Mouse (Mus musculus) embryonic facial prominence, embryonic 13.5 days (tissue): ENCODE measurements around the gene Ggt6. TPM values are rescaled to one million over a fixed set of nuclear protein-coding genes. Genes with fewer than 3 reads are reported as not detected.

Source experiments
- microRNA-seq: library from miRNA; unstranded; fragments of <30 nt; microRNA quantifications from one replicate; pipeline ENCODE4, GENCODE M21; 2016
- polyA plus RNA-seq: library from polyadenylated mRNA; unstranded; fragments of >200 nt; fragmentation: Nextera tagmentation; extraction: Ambion mirVana; gene quantifications from 2 replicates; pipeline ENCODE4 v1.2.1, GENCODE M21; 2015

Ggt6 gene
- polyA plus RNA-seq, 1 experiment from 2014 or later = 1.3 TPM

Small RNAs within 50 kb of the gene (microRNA-seq; reads per million reads assigned to microRNA genes)
- not detected for gene Mir6338

Other genes starting within 250 kb of the Ggt6 start
- gene Gm43951, start 228.7 kb upstream of the Ggt6 start, polyA plus RNA-seq = 0.52 and 0.84 TPM in 2 replicates
- 20.6 and 24.1 TPM in 2 replicates for gene 4933427D14Rik, start 228.1 kb upstream of the Ggt6 start, polyA plus RNA-seq
- gene Txndc17, start 228.0 kb upstream of the Ggt6 start, polyA plus RNA-seq = 243 and 259 TPM in 2 replicates
- gene Med31, start 219.9 kb upstream of the Ggt6 start, polyA plus RNA-seq = 50.3 and 55.3 TPM in 2 replicates
- 1.6 and 4.7 TPM in 2 replicates for gene Slc13a5, start 168.3 kb upstream of the Ggt6 start, polyA plus RNA-seq
- 2.2 and 2.3 TPM in 2 replicates for gene Xaf1, start 133.9 kb upstream of the Ggt6 start, polyA plus RNA-seq
- not detected in 2 replicates for gene Fbxo39, start 121.1 kb upstream of the Ggt6 start, polyA plus RNA-seq
- 3.1 and 5.0 TPM in 2 replicates for gene Tekt1, start 73.1 kb upstream of the Ggt6 start, polyA plus RNA-seq
- gene Smtnl2, start 23.8 kb upstream of the Ggt6 start, polyA plus RNA-seq = 25.1 and 26.7 TPM in 2 replicates
- 162 and 174 TPM in 2 replicates for gene Mybbp1a, start 5.8 kb downstream of the Ggt6 start, polyA plus RNA-seq
- 2.7 and 3.0 TPM in 2 replicates for gene Spns2, start 54.4 kb downstream of the Ggt6 start, polyA plus RNA-seq
- gene Spns3, start 115.0 kb downstream of the Ggt6 start, polyA plus RNA-seq = 0.27 and 0.37 TPM in 2 replicates
- 75.3 and 84.7 TPM in 2 replicates for gene Ube2g1, start 171.8 kb downstream of the Ggt6 start, polyA plus RNA-seq